ENCODE assay signal across 10 mouse cellular contexts in genomic region chr16:34372103-34372741, GRCm38 (mm10).
DNase-seq lines count a peak whose midpoint lies in the region; ATAC-seq lines count a peak whose summit lies in the region.
"Had no signal": no experiment of that assay in that cellular context is flagged by ENCODE, and none has a peak within 500 bp of the region (broad histone marks: within the 10 kb centered on the region; RNA-seq: fewer than 3 reads in every experiment).

No protein-coding gene starts in this region.

- H3K27me3 ChIP-seq in kidney, embryonic 15.5 days = no peaks in the 10 kb centered on the region
- no peaks in the 10 kb centered on the region for H3K27me3 ChIP-seq in hindbrain, embryonic 14.5 days (ENCODE audit: control insufficient read depth, insufficient read depth, low read length)
- H3K27me3 ChIP-seq: hindbrain, embryonic 15.5 days had no signal

- 54% methylated on average over 15 of the region's 15 CpGs for WGBS in kidney, embryonic 15.5 days
- 73% methylated on average over 15 of the region's 15 CpGs for WGBS in hindbrain, embryonic 14.5 days

- no peak overlapping the region for H3K27ac ChIP-seq in kidney, embryonic 15.5 days
- no peak overlapping the region for H3K27ac ChIP-seq in hindbrain, embryonic 14.5 days
- H3K27ac ChIP-seq: hindbrain, embryonic 15.5 days had no signal

- peaks cover 24% of the 10 kb centered on the region for H3K4me1 ChIP-seq in kidney, embryonic 15.5 days
- H3K4me1 ChIP-seq in hindbrain, embryonic 14.5 days (replicated peaks; ENCODE audit: control insufficient read depth, insufficient read depth, low read length) = 0 out of 2 replicates have a peak, but pooled peaks cover 4% of the 10 kb centered on the region

- intact Hi-C loops in heart, postnatal 14 days (cut with DNase I) = loop anchor here (5.0 kb wide), 1 partner anchor 40 kb away; no protein-coding TSS in a partner anchor

- H3K9me3 ChIP-seq in kidney, embryonic 15.5 days (replicated peaks) = no peaks in the 10 kb centered on the region
- no peaks in the 10 kb centered on the region for H3K9me3 ChIP-seq in hindbrain, embryonic 14.5 days (ENCODE audit: control insufficient read depth, low read length)
- H3K9me3 ChIP-seq: G1E; hindbrain, embryonic 15.5 days had no signal

- no peak for ATAC-seq in kidney, embryonic 15.5 days (replicated peaks; ENCODE audit: low FRiP score)
- no peak for ATAC-seq in megakaryocyte-erythroid progenitor cell, adult 5-6 weeks (replicated peaks; ENCODE audit: low FRiP score, low TSS enrichment, poor library complexity, severe bottlenecking)
- no peak for ATAC-seq in hindbrain, embryonic 14.5 days (ENCODE audit: low FRiP score)

- H3K9ac ChIP-seq in kidney, embryonic 15.5 days = no peak overlapping the region
- no peak overlapping the region for H3K9ac ChIP-seq in hindbrain, embryonic 14.5 days
- H3K9ac ChIP-seq: hindbrain, embryonic 15.5 days had no signal

- no peak overlapping the region for H3K4me3 ChIP-seq in kidney, embryonic 15.5 days (replicated peaks)
- H3K4me3 ChIP-seq in hindbrain, embryonic 14.5 days (replicated peaks; ENCODE audit: low read length) = no peak overlapping the region
- H3K4me3 ChIP-seq: hindbrain, embryonic 15.5 days had no signal

- no peaks in the 10 kb centered on the region for H3K36me3 ChIP-seq in kidney, embryonic 15.5 days
- 0 out of 2 replicates have a peak, but pooled peaks cover 5% of the 10 kb centered on the region for H3K36me3 ChIP-seq in hindbrain, embryonic 14.5 days (replicated peaks; ENCODE audit: control insufficient read depth, insufficient read depth)
- H3K36me3 ChIP-seq: G1E; hindbrain, embryonic 15.5 days had no signal

- DNase-seq in kidney, adult 11 months = peak; percentile 67
- DNase-seq in adrenal gland, adult 2 months = peak; percentile 80
- DNase-seq in heart, postnatal 14 days = peak; percentile 60 to 63
- peak; percentile 80 for DNase-seq in lung, postnatal 10 days
- no peak for DNase-seq in hindbrain, embryonic 14.5 days (ENCODE audit: low spot score)
- no peak for DNase-seq in spleen, postnatal 36 days (ENCODE audit: low spot score in 2 of 2)

- H3K4me2 ChIP-seq in kidney, embryonic 15.5 days = no peak overlapping the region
- no peak overlapping the region for H3K4me2 ChIP-seq in hindbrain, embryonic 14.5 days (replicated peaks)
- H3K4me2 ChIP-seq: hindbrain, embryonic 15.5 days had no signal

Comparison
In these comparisons a context has a peak if more than half of its experiments do, and no peak if none do; other contexts are left out.
1. DNase-seq: peak in kidney, adult 11 months (single experiment), adrenal gland, adult 2 months (single experiment), heart, postnatal 14 days (2 of 2) and lung, postnatal 10 days (single experiment); none in hindbrain, embryonic 14.5 days (single experiment) and spleen, postnatal 36 days (0 of 2).